Mouse (Mus musculus) left cerebral cortex, adult 18-20 months (tissue): ENCODE data around the gene Dgcr8. TPM values are rescaled to one million over a fixed set of nuclear protein-coding genes. Genes with fewer than 3 reads are reported as not detected.

Experiments
- DNase-seq, 2 experiments: peaks; one replicate each; pipeline ENCODE4 v3.0.0; 2021 to 2022; ENCODE audit warnings: low spot score in 2 of 2, mixed read lengths in 1 of 2
- microRNA-seq, 2 experiments: library from miRNA; unstranded; fragments of <30 nt; microRNA quantifications; one replicate each; pipeline ENCODE4 v1.2.0; 2021
- total RNA-seq, 2 experiments: library from RNA; stranded (reverse); gene quantifications; 2 replicates each; pipeline ENCODE4 v1.2.3; 2021

Gene Dgcr8
- total RNA-seq, 2 experiments from 2014 or later = 41.7 to 42.4 TPM

DNA sequence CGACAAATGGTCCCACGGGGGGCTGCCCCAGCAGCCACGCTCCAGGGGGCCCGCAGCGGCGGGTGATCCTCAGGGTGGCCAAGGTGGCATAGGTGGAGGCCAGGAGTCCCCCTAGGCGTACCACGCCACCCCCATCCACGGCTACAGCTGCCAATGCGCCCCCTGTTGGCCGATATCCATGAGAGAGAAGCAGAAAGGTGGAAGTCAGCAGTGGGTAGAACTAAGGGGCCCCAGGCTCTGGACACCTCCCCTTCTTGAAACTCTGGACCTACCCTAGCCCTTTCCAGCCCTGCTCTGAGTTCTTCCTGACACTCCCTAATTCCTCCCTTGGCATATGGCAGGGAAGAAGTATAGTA lies 67.5 kb downstream of the Dgcr8 start:
- no peak for DNase-seq

DNA sequence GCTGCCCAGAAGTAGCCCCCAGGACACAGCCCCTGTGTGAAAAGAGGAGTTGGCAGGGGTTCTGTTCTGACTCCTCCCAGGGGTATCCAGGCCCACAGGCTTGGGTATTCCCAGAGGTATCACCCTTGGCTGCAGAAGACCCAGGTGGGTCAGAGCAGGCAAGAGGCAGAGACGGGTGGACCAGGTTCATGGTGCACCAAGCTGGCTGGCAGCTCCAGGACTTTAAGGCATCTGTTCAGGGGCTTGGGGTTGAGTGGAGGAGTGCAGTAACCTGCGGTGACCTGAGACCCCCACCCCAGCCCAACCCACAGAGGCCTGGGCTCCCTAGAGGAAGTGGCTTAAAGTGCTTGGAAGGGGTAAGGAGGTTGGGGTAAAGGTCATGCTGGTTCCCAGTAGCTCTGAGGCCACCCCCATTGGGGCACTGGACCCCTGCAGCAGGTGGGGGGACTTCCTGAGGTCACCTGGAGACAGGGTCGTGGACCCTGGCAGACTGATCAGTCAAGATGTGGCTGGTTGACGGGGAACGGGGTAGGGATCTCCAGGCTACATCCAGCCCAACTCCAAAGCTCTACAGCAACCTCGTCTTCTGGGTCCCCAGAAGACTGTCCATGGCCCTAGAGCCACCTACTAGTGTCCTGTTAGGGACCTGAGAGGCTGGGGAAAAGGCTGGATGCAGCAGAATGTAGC lies 68.0 kb downstream of the Dgcr8 start:
- DNase-seq = no peak

GRCm38 (mm10) chr16:18220001-18220400 lies 69.0 kb downstream of the Dgcr8 start:
- no peak for DNase-seq

GRCm38 (mm10) chr16:18218580-18218996 lies 70.5 kb downstream of the Dgcr8 start:
- no peak for DNase-seq

GRCm38 (mm10) chr16:18217579-18217978 lies 71.5 kb downstream of the Dgcr8 start, which contains the start of gene Ccdc188:
Ccdc188 (plus strand) TSS chr16:18217879.
- no peak for DNase-seq

- DNase-seq = no peak
Measured at GRCm38 (mm10) chr16:18214858-18215257, 74.2 kb downstream of the Dgcr8 start.

- DNase-seq = peak; percentile 55 to 74
Measured at GRCm38 (mm10) chr16:18213689-18214088, 75.4 kb downstream of the Dgcr8 start.

GRCm38 (mm10) chr16:18211417-18212171 lies 77.5 kb downstream of the Dgcr8 start:
- peak; percentile 93 to 98 for DNase-seq

GRCm38 (mm10) chr16:18210701-18211416 lies 78.2 kb downstream of the Dgcr8 start:
- peak; percentile 82 to 88 for DNase-seq

Small RNA genes within 50 kb of the gene (microRNA-seq; reads per million reads assigned to microRNA genes)
- 0 reads per million in 2 experiments for gene Gm24572
- gene Mir1306 = 252 to 296 reads per million in 2 experiments
- gene Mir185 = 1,206 to 2,074 reads per million in 2 experiments

Other genes starting within 250 kb of the Dgcr8 start
- 10 to 100 TPM; 90.4 to 92.7 TPM for gene Dgcr6, start 236.4 kb downstream of the Dgcr8 start, total RNA-seq
- gene Prodh, start 199.0 kb downstream of the Dgcr8 start, total RNA-seq = 10 to 100 TPM; 30.6 to 37.2 TPM
- gene Rtn4r, start 161.6 kb downstream of the Dgcr8 start, total RNA-seq = 100 to 1,000 TPM; 128 to 135 TPM
- gene Ccdc188, start 71.4 kb downstream of the Dgcr8 start, total RNA-seq = not detected
- 100 to 1,000 TPM; 106 to 124 TPM for gene Zdhhc8, start 54.1 kb downstream of the Dgcr8 start, total RNA-seq
- gene Trmt2a, start 40.6 kb downstream of the Dgcr8 start, total RNA-seq = 10 to 100 TPM; 41.8 to 48.5 TPM
- gene Ranbp1, start 40.5 kb downstream of the Dgcr8 start, total RNA-seq = 10 to 100 TPM; 85.5 to 91.0 TPM
- not detected for gene Gm49776, start 30.9 kb downstream of the Dgcr8 start, total RNA-seq
- 100 to 1,000 TPM; 137 to 148 TPM for gene Tango2, start 58.9 kb upstream of the Dgcr8 start, total RNA-seq
- 10 to 100 TPM; 40.7 TPM for gene Arvcf, start 58.9 kb upstream of the Dgcr8 start, total RNA-seq
- 10 to 100 TPM; 19.4 to 21.3 TPM for gene Txnrd2, start 137.1 kb upstream of the Dgcr8 start, total RNA-seq
- gene Comt, start 137.6 kb upstream of the Dgcr8 start, total RNA-seq = 10 to 100 TPM; 90.5 to 91.4 TPM
- gene Gnb1l, start 209.5 kb upstream of the Dgcr8 start, total RNA-seq = 1 to 10 TPM; 6.2 to 7.1 TPM
- gene Rtl10, start 209.7 kb upstream of the Dgcr8 start, total RNA-seq = 1 to 10 TPM; 6.4 to 9.7 TPM